Mouse (Mus musculus) stomach, postnatal 0 days (tissue): ENCODE data around the gene Irs2.

Experiments used
- CTCF ChIP-seq: IDR thresholded peaks from 2 replicates; pipeline ENCODE4 v1.5.1; 2016; ENCODE audit warnings: antibody characterized with exemption, low read depth, mild to moderate bottlenecking, moderate library complexity
- EP300 ChIP-seq: optimal IDR thresholded peaks from 2 replicates; pipeline ENCODE3; 2016; ENCODE audit warnings: antibody characterized with exemption

DNA sequence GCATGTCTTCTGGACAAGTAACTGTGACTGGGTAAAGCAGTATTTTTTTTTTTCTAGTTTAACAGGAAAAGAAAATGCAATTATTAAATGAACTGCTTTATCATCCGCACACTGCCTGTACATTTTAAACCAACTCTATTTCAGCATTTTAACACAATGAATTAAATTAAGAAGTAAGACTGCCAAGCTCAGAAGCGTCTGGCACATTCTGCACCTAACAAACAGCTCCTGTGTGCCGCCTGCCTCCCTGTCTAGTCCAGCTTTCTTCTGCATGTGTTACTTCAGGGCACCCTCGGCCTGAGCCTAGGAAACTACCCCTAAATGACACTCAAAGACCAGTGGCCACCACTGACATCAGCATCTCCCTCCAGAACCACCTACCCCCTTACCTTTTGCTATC is 8.7 kb downstream of the Irs2 start:
- no peak for TF ChIP-seq CTCF
- TF ChIP-seq EP300: no peak
